Mouse (Mus musculus) heart, embryonic 13.5 days (tissue): ENCODE data around the gene Slc35d1. TPM values are rescaled to one million over a fixed set of nuclear protein-coding genes. Genes with fewer than 3 reads are reported as not detected.
A peak's percentile ranks its signal among the peaks of the same experiment; 100 is the strongest.

Source experiments
- ATAC-seq: fragments of 200-750 bp; cut with Nextera tagmentation; 2 replicates; pipeline ENCODE4 v1.8.0; 2017; ENCODE audit warnings: moderate TSS enrichment; ENCODE audit not compliant: insufficient number of reproducible peaks, low FRiP score, low TSS enrichment; ENCODE audit errors: extremely low read depth
- H3K27ac ChIP-seq: fragments of 300-500 bp; sonication (generic); replicated peaks from 2 replicates; pipeline ENCODE4 v1.5.1; 2015; ENCODE audit warnings: moderate library complexity, mild to moderate bottlenecking, inconsistent platforms
- H3K27me3 ChIP-seq: fragments of 300-500 bp; sonication (generic); replicated peaks from 2 replicates; pipeline ENCODE4 v1.6.1; 2015; ENCODE audit warnings: mild to moderate bottlenecking, inconsistent platforms
- H3K36me3 ChIP-seq: fragments of 300-500 bp; sonication (generic); 2 replicates; pipeline ENCODE4 v1.6.1; 2015; ENCODE audit warnings: mild to moderate bottlenecking, inconsistent platforms
- H3K4me1 ChIP-seq: fragments of 300-500 bp; sonication (generic); 2 replicates; pipeline ENCODE4 v1.6.1; 2015; ENCODE audit warnings: inconsistent platforms
- H3K4me2 ChIP-seq: fragments of 300-500 bp; sonication (generic); 2 replicates; pipeline ENCODE4 v1.6.1; 2015; ENCODE audit warnings: inconsistent platforms, mild to moderate bottlenecking, moderate library complexity
- H3K4me3 ChIP-seq: fragments of 300-500 bp; sonication (generic); 2 replicates; pipeline ENCODE4 v1.5.1; 2015; ENCODE audit warnings: moderate library complexity, mild to moderate bottlenecking, inconsistent platforms
- H3K9ac ChIP-seq: fragments of 300-500 bp; sonication (generic); 2 replicates; pipeline ENCODE4 v1.6.1; 2015; ENCODE audit warnings: inconsistent platforms, mild to moderate bottlenecking, moderate library complexity
- H3K9me3 ChIP-seq: fragments of 300-500 bp; sonication (generic); 2 replicates; pipeline ENCODE4 v1.6.1; 2016; ENCODE audit warnings: inconsistent platforms
- WGBS: fragments of 180-500 bp; shearing (Covaris S2); methylation state at CpG from one replicate; pipeline ENCODE4 v1.1.7; 2015; ENCODE audit warnings: mixed read lengths; 5-methylcytosine and 5-hydroxymethylcytosine counted together
- polyA plus RNA-seq: library from polyadenylated mRNA; unstranded; fragments of >200 nt; fragmentation: Nextera tagmentation; extraction: Ambion mirVana; gene quantifications from 2 replicates; pipeline ENCODE4 v1.2.1, GENCODE M21; 2015

The Slc35d1 gene
- polyA plus RNA-seq, 1 experiment from 2014 or later = 5.3 TPM

DNA sequence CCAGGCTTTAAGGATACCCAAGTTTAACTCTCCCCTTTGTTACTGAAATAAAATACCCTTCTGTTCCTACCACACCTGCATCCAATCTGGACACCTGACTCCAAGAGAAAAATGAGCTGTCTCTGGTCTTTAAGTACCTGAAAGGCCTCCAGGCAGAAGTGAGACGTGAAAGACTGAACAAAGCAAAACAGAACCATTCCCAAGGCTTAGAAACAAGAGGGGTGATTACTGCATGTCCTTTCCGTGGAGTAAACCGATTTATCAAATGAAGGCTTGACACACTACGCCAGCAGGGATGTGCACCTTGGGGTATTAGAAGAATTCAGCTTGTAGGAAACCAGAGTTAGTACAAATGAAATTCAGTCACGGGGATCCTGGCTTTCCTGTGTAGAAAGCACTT lies 4.0 kb upstream of the Slc35d1 start:
- Histone ChIP-seq H3K27me3 (no peaks in the 10 kb centered on the region), H3K27ac (no peak overlapping the region), H3K36me3 (no peaks in the 10 kb centered on the region), H3K4me1 (peaks cover 5% of the 10 kb centered on the region; the same call in 1 of the 2 replicates), H3K4me2 (no peak overlapping the region), H3K9me3 (no peaks in the 10 kb centered on the region), H3K9ac (no peak overlapping the region), H3K4me3 (no peak overlapping the region)
- ATAC-seq = no peak
- 75% methylated on average over 5 of the region's 5 CpGs for WGBS

DNA sequence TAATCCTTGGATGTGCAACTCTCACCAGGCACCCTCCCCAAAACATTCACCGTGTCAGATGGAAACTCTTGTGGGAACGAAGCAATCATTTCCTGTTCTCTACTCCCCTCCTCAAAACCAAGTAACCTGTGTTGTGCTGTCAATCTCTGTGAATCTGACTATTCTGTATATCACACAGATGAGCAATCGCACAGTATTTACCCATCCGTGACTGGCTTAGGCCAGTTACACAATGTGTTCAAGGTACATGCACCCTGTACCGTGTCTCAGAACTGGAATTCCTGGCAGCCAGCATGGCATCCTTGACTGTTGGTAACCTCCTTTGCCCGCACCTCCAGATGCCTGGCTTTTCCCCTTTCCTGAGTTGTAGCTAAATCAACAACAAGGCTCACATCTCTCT lies 1.1 kb upstream of the Slc35d1 start:
- Histone ChIP-seq H3K4me2 (no peak overlapping the region), H3K9me3 (no peaks in the 10 kb centered on the region), H3K4me1 (peaks cover 21% of the 10 kb centered on the region), H3K27ac (no peak overlapping the region), H3K27me3 (no peaks in the 10 kb centered on the region), H3K9ac (no peak overlapping the region), H3K4me3 (no peak overlapping the region), H3K36me3 (peaks cover 3% of the 10 kb centered on the region)
- ATAC-seq = no peak
- 84% methylated on average over 6 of the region's 6 CpGs for WGBS

DNA sequence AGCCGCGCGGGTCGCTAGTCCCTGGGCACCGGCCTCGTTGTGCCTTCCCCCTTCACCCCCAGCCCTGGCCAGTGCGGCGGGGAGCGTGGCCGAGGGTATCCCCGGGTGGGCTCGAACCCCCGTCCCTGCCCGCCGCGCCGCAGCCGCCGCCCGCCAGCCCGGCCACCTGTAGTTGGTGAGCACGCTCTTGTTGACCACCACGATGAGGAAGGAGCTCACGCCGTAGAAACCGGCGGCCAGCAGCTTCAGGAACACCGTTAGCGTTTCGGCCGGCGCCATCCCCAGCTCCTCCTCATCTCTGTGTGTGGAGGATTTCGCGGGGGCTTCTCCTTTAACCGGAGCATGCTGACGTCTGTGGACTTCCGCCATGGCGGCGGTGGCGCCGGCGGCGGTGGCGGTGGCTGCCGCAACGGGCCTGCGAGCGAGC lies 453 bp downstream of the Slc35d1 start:
- Histone ChIP-seq H3K27ac (peak overlapping the region; percentile 96), H3K9me3 (no peaks in the 10 kb centered on the region), H3K4me2 (peak overlapping the region; percentile 76), H3K9ac (peak overlapping the region; percentile 96), H3K4me3 (peak overlapping the region; percentile 95), H3K4me1 (peaks cover 21% of the 10 kb centered on the region), H3K27me3 (no peaks in the 10 kb centered on the region), H3K36me3 (peaks cover 16% of the 10 kb centered on the region)
- ATAC-seq = peak; percentile 59; the same call in 1 of the 2 replicates
- under 1% methylated on average over 48 of the region's 48 CpGs for WGBS

DNA sequence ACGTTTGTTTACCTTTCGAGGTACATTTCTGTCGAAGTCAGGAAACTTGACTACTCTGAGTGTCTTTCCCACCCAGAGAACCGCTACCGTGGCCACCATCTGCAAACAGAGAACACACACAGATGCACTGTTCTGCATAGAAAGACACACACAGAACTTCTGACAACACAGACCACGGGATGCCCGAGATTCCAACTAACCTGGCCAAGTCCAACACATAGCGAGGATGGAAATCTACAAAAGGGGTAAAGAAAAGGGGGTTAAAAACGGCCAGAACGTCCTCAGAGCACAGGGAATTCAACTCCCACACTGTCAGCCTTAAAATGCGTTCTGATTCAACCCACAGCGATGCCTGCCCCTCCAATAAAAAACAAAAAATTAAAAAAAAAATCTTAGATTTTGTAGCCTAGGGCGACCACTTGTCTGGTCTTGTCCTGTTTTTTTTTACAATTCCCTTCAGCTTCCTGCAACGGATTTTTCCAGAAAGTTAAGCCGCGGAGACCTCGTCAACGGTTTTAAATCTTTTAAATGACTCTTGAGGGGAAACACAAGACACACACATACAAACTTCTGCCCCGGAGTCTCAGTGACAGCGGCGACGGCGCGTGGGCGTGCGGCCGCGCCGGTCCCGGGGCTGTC lies 986 bp downstream of the Slc35d1 start:
- no peaks in the 10 kb centered on the region for H3K27me3 ChIP-seq
- H3K27ac ChIP-seq = peak overlapping the region; percentile 96
- peaks cover 22% of the 10 kb centered on the region for H3K36me3 ChIP-seq
- ATAC-seq = no peak
- WGBS = 4% methylated on average over 30 of the region's 30 CpGs
- H3K9me3 ChIP-seq = no peaks in the 10 kb centered on the region
- H3K4me1 ChIP-seq = peaks cover 21% of the 10 kb centered on the region
- peak overlapping the region; percentile 96 for H3K9ac ChIP-seq
- H3K4me2 ChIP-seq = peak overlapping the region; percentile 76
- peak overlapping the region; percentile 95 for H3K4me3 ChIP-seq

DNA sequence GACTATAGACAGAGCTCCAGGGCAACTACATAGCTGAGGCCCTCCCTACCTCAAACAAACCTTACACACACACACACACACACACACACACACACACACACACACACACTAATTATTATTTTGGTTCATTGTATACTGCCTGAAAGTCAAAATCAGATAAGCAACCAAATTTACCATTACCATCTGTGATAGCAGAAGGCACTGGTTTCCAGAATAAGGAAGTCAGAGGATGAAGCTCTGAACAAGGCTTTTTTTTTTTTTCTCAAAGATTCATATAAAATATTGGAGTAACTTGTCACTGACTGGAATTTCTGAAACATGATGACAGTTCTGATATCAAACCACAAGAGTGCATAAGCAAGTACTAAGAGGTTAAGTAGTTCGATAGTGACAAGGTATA lies 6.4 kb downstream of the Slc35d1 start:
- Histone ChIP-seq H3K27me3 (no peaks in the 10 kb centered on the region), H3K4me1 (peaks cover 16% of the 10 kb centered on the region), H3K9me3 (no peaks in the 10 kb centered on the region), H3K4me3 (no peak overlapping the region), H3K27ac (no peak overlapping the region), H3K9ac (no peak overlapping the region), H3K36me3 (peaks cover 65% of the 10 kb centered on the region), H3K4me2 (no peak overlapping the region)
- no peak for ATAC-seq
- 80% methylated on average over 1 of the region's 1 CpGs for WGBS

DNA sequence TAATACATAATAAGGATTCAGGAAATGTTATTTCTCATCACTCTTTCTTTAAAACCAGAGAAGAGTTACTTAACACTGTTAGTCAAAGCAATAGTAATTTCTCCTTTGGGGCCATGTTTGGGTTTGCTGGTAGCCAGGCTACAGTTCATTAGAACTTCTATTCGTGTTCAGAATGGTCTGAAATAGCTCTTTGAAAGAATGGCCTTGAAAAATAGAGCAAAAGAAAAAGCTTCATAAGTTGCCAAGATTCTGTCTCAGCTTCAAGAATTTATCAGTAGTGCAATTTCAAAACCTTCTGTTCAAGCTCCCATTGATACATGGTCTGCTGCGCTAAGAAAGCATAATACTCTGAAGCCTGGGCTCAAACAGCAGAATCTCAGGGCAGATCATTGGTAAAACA lies 11.3 kb downstream of the Slc35d1 start:
- peaks cover 67% of the 10 kb centered on the region for H3K36me3 ChIP-seq
- H3K27me3 ChIP-seq = no peaks in the 10 kb centered on the region
- WGBS = 70% methylated on average over 2 of the region's 2 CpGs
- ATAC-seq = no peak
- H3K4me1 ChIP-seq = peaks cover 12% of the 10 kb centered on the region; the same call in 1 of the 2 replicates
- no peaks in the 10 kb centered on the region for H3K9me3 ChIP-seq
- H3K4me3 ChIP-seq = no peak overlapping the region
- no peak overlapping the region for H3K4me2 ChIP-seq
- H3K9ac ChIP-seq = no peak overlapping the region
- H3K27ac ChIP-seq = no peak overlapping the region

DNA sequence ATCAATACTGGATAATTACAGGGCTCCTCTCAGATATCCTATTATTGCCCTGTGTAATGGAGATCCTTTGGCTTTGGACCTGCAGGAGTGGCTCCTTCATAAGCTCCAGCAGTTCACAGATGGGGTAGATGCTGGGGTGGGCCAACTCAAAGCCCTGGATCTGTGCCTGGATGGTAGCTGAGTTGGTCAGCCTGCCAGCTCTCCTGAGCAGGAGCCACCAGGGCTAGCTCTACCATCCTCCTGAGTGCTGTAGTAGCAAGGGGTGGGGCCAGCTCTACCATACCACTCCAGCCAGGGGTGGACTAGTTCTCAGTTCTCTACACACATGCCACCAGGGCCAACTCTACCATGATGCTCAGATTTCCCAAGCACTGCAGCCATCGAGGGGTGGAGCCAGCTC lies 14.9 kb downstream of the Slc35d1 start:
- WGBS = 83% methylated on average over 1 of the region's 1 CpGs
- peaks cover 59% of the 10 kb centered on the region for H3K36me3 ChIP-seq
- ATAC-seq = no peak

DNA sequence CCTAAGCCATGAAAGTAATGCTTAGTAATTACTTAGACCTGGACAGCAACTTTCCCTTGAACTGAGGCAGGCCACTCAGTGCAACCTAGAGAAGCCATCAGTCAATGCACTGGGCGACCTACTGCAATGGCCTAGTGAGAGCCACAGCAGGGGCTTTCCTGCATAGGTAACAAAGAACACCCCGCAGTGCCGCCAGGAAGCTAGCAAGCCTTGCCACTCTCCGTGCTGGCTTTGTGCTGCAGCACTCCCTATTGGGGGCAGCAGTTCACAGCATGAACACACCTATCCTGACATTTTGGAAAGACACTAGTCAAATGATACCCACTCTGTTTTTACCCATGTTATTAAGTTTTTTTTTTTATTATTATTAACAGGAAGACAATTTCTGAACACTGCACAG lies 15.9 kb downstream of the Slc35d1 start:
- Histone ChIP-seq H3K27ac (no peak overlapping the region), H3K36me3 (peaks cover 53% of the 10 kb centered on the region), H3K27me3 (no peaks in the 10 kb centered on the region), H3K9me3 (no peaks in the 10 kb centered on the region), H3K4me3 (no peak overlapping the region), H3K4me2 (no peak overlapping the region), H3K4me1 (peaks cover 9% of the 10 kb centered on the region; the same call in 1 of the 2 replicates), H3K9ac (no peak overlapping the region)
- 55% methylated on average over 4 of the region's 4 CpGs for WGBS
- no peak for ATAC-seq

More for the DNA sequence above, 14.9 kb downstream of the Slc35d1 start:
- peaks cover 12% of the 10 kb centered on the region; the same call in 1 of the 2 replicates for H3K4me1 ChIP-seq
- no peaks in the 10 kb centered on the region for H3K27me3 ChIP-seq
- H3K9me3 ChIP-seq = no peaks in the 10 kb centered on the region
- no peak overlapping the region for H3K4me3 ChIP-seq
- H3K27ac ChIP-seq = no peak overlapping the region
- no peak overlapping the region for H3K9ac ChIP-seq
- no peak overlapping the region for H3K4me2 ChIP-seq

DNA sequence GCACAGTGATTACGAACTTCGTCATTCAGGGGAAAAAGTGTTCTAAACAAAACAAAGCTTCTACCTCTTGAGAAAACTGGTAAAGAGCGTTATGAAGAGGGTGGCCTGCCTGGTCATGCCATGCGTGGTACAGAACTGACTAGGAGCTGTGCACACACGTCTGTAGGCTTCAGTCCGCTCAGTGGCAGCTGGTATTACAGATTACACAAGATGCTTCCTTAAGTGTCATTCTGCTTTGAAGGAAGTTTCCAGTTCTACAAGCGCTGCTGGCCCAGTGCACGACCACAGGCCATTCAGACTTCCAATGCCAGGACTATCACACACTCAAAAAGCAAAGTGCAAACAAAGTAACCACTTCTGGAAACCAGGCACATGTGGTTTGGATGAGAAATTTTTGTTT lies 17.6 kb downstream of the Slc35d1 start:
- no peak overlapping the region for H3K27ac ChIP-seq
- 0 out of 2 replicates have a peak, but pooled peaks cover 2% of the 10 kb centered on the region for H3K9me3 ChIP-seq
- WGBS = 86% methylated on average over 8 of the region's 8 CpGs
- H3K9ac ChIP-seq = no peak overlapping the region
- no peaks in the 10 kb centered on the region for H3K27me3 ChIP-seq
- H3K36me3 ChIP-seq = peaks cover 64% of the 10 kb centered on the region
- no peak overlapping the region for H3K4me2 ChIP-seq
- ATAC-seq = no peak
- H3K4me1 ChIP-seq = peaks cover 9% of the 10 kb centered on the region; the same call in 1 of the 2 replicates
- no peak overlapping the region for H3K4me3 ChIP-seq

DNA sequence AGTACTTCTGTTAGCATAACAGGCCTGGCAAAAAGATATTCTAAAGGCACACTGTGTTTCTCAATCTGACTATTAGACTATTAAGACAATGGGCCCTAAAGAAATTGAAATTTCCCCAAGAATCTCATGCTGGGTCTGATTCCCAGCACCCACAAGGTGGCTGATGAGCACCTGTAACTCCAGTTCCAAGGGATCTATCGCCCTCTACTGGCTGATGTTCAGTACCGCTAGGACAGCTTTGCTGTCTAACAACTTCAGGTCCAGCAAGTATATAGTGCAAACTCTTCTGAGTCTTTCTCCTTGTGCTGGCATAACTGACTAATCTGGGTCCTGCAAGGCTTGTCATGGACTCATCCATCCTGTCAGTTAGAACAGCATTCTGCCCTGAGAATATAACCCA lies 22.5 kb downstream of the Slc35d1 start:
- no peak overlapping the region for H3K27ac ChIP-seq
- peaks cover 70% of the 10 kb centered on the region for H3K36me3 ChIP-seq
- H3K9ac ChIP-seq = no peak overlapping the region
- no peak for ATAC-seq
- no peaks in the 10 kb centered on the region for H3K27me3 ChIP-seq
- 0 out of 2 replicates have a peak, but pooled peaks cover 3% of the 10 kb centered on the region for H3K9me3 ChIP-seq
- 74% methylated on average over 2 of the region's 2 CpGs for WGBS
- no peak overlapping the region for H3K4me3 ChIP-seq
- H3K4me2 ChIP-seq = no peak overlapping the region
- H3K4me1 ChIP-seq = peaks cover 23% of the 10 kb centered on the region

DNA sequence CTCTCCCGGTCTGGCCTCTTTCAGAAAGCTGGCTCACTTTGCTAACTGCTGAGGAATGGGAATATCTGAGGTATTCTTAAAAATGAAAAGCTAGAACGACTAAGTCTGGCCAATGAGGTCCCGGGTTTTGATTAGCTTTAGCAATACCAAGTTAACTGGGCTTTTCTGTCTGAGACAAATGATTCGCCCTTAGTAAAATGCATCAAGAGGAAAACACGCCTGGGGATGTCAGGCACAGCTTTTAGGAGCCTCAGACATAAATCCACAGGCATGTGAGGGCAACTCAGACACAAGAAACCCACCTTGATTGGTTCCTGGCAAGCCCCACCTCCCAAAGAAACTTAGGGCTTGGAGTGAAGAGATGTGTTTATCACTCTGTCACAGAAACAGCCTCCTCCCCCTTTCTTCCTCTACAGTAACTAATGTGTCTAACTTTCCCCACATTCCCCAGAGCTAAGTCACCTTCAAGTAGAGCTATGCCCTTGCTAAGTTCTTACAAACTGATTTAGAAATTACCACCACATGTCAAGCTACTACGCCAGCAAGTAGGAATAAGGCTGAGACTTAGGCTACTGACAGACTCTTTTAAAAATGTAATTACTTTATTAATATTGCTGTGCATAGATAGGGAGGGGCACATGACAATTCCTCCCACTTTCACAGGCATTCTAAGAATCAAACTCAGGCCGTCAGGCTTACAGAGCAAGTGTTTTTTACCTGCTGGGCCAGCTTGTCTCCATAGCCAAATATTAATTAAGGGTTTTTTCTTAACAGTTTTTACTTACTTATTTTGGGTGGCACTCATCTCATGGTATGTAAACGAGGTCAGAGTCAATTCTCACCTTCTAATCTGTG lies 26.0 kb downstream of the Slc35d1 start:
- no peak for ATAC-seq
- H3K36me3 ChIP-seq = peaks cover 75% of the 10 kb centered on the region
- peaks cover 23% of the 10 kb centered on the region for H3K4me1 ChIP-seq
- 0 out of 2 replicates have a peak, but pooled peaks cover 3% of the 10 kb centered on the region for H3K9me3 ChIP-seq
- no peak overlapping the region for H3K4me2 ChIP-seq
- H3K9ac ChIP-seq = no peak overlapping the region
- 60% methylated on average over 8 of the region's 8 CpGs for WGBS
- H3K4me3 ChIP-seq = no peak overlapping the region
- H3K27ac ChIP-seq = 0 out of 2 replicates have a peak overlapping the region, but pooled peaks have one; percentile 7
- H3K27me3 ChIP-seq = no peaks in the 10 kb centered on the region
